Mouse (Mus musculus) spleen, adult 2 months (tissue): Measurements from ENCODE around the gene Slc16a10.

Experiments
- CTCF ChIP-seq: fragments of 200-500 bp; IDR thresholded peaks from 2 replicates; pipeline ENCODE4 v1.5.1; 2011; ENCODE audit warnings: mild to moderate bottlenecking, inconsistent platforms; ENCODE audit not compliant: insufficient read depth, insufficient read length, insufficient replicate concordance; ENCODE audit errors: extremely low read depth
- POLR2A ChIP-seq: fragments of 200-500 bp; IDR thresholded peaks from 2 replicates; pipeline ENCODE4 v1.6.1; 2011; ENCODE audit warnings: low read depth, low read length, inconsistent platforms

DNA sequence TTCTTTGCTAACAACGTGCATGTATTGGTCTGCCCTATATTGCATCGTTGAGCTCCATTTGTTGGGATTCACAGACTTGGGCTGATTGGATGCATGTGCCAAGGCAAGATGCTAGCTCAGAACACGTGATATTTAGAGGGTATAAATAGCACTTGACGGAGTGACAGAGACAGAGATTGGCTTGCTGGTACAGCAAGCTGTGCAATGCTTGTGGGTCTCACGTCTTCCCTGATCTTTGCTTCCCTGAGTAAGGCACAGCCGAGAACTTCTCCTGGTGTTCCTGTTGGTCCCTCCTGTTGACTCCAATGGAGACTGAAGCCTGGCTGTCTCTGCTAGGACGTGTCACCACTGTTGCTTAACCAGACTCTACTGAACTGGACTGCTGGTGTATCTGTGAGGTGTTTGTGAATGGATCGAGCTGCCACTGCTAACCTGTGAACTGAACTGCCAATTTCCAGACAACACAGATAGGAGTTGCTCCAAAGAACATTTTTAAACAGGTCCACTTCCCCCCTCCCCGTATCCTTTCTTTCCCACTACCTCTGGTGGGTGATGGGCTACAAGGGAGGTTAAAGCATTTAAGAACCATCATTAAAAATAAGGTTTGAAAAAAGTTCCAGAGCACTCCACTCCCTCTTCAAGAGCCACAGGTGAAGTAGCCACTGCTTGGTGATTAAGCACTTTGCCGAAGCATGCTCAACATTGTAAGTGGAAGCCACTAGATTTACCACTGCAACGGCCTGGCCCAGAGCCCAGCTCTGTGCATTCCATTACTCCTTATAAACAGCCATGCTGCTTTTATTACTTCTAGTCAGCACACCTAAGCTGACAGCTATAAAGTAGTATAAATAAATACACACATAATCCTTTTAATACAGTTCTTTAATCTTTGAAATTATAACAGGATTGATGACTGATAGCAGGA lies 51.3 kb downstream of the Slc16a10 start:
- TF ChIP-seq CTCF (no peak), POLR2A (no peak)
